Mouse (Mus musculus): ENCODE data around the gene Dapk1.

DNA sequence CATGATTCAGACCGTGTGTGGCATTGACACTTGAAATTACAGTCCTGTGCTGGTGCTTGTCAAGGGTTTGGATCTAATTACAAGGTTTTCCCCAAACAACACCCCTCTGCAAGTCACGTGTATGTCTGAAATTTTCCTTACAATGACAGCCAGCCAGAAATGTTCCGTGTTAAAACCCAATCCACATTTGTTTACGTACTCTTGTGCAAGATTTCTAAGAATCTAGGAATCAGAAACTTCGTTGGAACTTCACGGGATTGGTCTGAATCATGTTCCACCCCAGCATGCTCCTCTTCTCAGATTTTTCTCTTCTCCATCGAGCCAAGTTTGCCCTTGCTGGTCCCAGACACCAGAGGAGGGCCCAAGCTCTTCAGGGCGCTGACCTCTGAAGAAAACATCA lies 27.8 kb upstream of the Dapk1 start:
- no peak for TF ChIP-seq CTCF (IDR thresholded peaks at IDR 0.05; ENCODE audit: low read depth)
- TF ChIP-seq EP300 (optimal IDR thresholded peaks at IDR 0.05): no peak

Measured in stomach, postnatal 0 days (tissue).